Mouse (Mus musculus) limb, embryonic 10.5 days (tissue): Measurements from ENCODE around the gene Lrrn4cl. TPM values are rescaled to one million over a fixed set of nuclear protein-coding genes. Genes with fewer than 3 reads are reported as not detected.

Experiments
- DNase-seq: peaks from one replicate; pipeline ENCODE4 v3.0.0-alpha.2; 2017; ENCODE audit warnings: low spot score
- H3K27ac ChIP-seq: fragments of 300-500 bp; sonication (generic); 2 replicates; pipeline ENCODE4 v1.5.1; 2016; ENCODE audit warnings: mild to moderate bottlenecking
- H3K27me3 ChIP-seq: fragments of 300-500 bp; sonication (generic); 2 replicates; pipeline ENCODE4 v1.6.1; 2016; ENCODE audit warnings: low read depth, mild to moderate bottlenecking; ENCODE audit not compliant: poor library complexity, severe bottlenecking
- H3K36me3 ChIP-seq: fragments of 300-500 bp; sonication (generic); 2 replicates; pipeline ENCODE4 v1.6.1; 2016; ENCODE audit warnings: mild to moderate bottlenecking, moderate library complexity
- H3K4me1 ChIP-seq: fragments of 300-500 bp; sonication (generic); 2 replicates; pipeline ENCODE4 v1.6.1; 2016
- H3K4me3 ChIP-seq: fragments of 300-500 bp; sonication (generic); 2 replicates; pipeline ENCODE4 v1.5.1; 2016; ENCODE audit warnings: mild to moderate bottlenecking, moderate library complexity
- H3K9me3 ChIP-seq: fragments of 300-500 bp; sonication (generic); replicated peaks from 2 replicates; pipeline ENCODE4 v1.6.1; 2016; ENCODE audit warnings: mild to moderate bottlenecking
- WGBS: fragments of 180-500 bp; shearing (Covaris S2); methylation state at CpG from one replicate; pipeline ENCODE4 v1.1.7; 2016; 5-methylcytosine and 5-hydroxymethylcytosine counted together
- polyA plus RNA-seq: library from polyadenylated mRNA; unstranded; fragments of >200 nt; fragmentation: Nextera tagmentation; extraction: Ambion mirVana; gene quantifications from 2 replicates; pipeline ENCODE4 v1.2.1, GENCODE M21; 2016

The Lrrn4cl gene
- polyA plus RNA-seq: 0.29 and 0.39 TPM in 2 replicates

GRCm38 (mm10) chr19:8850402-8850901 is at the start of gene Lrrn4cl:
Gene Lrrn4cl, plus strand, starts transcription at chr19:8850768.
- DNase-seq: no peak
- WGBS: 28% methylated on average over 7 of the region's 7 CpGs

GRCm38 (mm10) chr19:8802130-8802821 is 48.3 kb upstream of the Lrrn4cl start, which contains the start of gene Zbtb3:
Gene Zbtb3, plus strand, starts transcription at chr19:8802555.
- under 1% methylated on average over 30 of the region's 30 CpGs for WGBS
- H3K4me3 ChIP-seq: peak within 1 kb of the TSS; percentile 65
- peak; percentile 92 for DNase-seq

More at GRCm38 (mm10) chr19:8850402-8850901, at the start of gene Lrrn4cl:
- Histone ChIP-seq H3K9me3 (no peaks in the 10 kb centered on the region), H3K4me3 (0 out of 2 replicates have a peak within 1 kb of the TSS, but pooled peaks have one; percentile 3), H3K27ac (0 out of 2 replicates have a peak within 1 kb of the TSS, but pooled peaks have one; percentile 46), H3K27me3 (no peaks in the 10 kb centered on the region), H3K36me3 (peaks cover 33% of the 10 kb centered on the region), H3K4me1 (peaks cover 15% of the 10 kb centered on the region)

GRCm38 (mm10) chr19:8803204-8803780 is 47.3 kb upstream of the Lrrn4cl start:
- Histone ChIP-seq H3K27me3 (no peaks in the 10 kb centered on the region), H3K9me3 (no peaks in the 10 kb centered on the region), H3K4me1 (peaks cover 14% of the 10 kb centered on the region), H3K27ac (peak overlapping the region; percentile 85; the same call in 1 of the 2 replicates), H3K36me3 (peaks cover 55% of the 10 kb centered on the region), H3K4me3 (peak overlapping the region; percentile 65; the same call in 1 of the 2 replicates)
- WGBS: 94% methylated on average over 9 of the region's 9 CpGs
- DNase-seq: no peak

More at GRCm38 (mm10) chr19:8802130-8802821, 48.3 kb upstream of the Lrrn4cl start, which contains the start of gene Zbtb3:
- H3K4me1 ChIP-seq: peaks cover 20% of the 10 kb centered on the region
- H3K9me3 ChIP-seq: no peaks in the 10 kb centered on the region
- H3K27ac ChIP-seq: peak within 1 kb of the TSS; percentile 85
- no peaks in the 10 kb centered on the region for H3K27me3 ChIP-seq
- peaks cover 44% of the 10 kb centered on the region for H3K36me3 ChIP-seq

- Histone ChIP-seq H3K27ac (no peak overlapping the region), H3K4me1 (peaks cover 14% of the 10 kb centered on the region), H3K36me3 (peaks cover 62% of the 10 kb centered on the region), H3K27me3 (no peaks in the 10 kb centered on the region), H3K9me3 (no peaks in the 10 kb centered on the region), H3K4me3 (no peak overlapping the region; the same call in 1 of the 2 replicates)
- 90% methylated on average over 11 of the region's 11 CpGs for WGBS
- DNase-seq: no peak
Observed at GRCm38 (mm10) chr19:8803879-8804660, 46.5 kb upstream of the Lrrn4cl start.

- H3K36me3 ChIP-seq: peaks cover 89% of the 10 kb centered on the region
- no peaks in the 10 kb centered on the region for H3K9me3 ChIP-seq
- no peak for DNase-seq
- H3K4me3 ChIP-seq: no peak overlapping the region
- no peaks in the 10 kb centered on the region for H3K27me3 ChIP-seq
- H3K27ac ChIP-seq: no peak overlapping the region
- WGBS: 96% methylated on average over 5 of the region's 5 CpGs
- H3K4me1 ChIP-seq: peaks cover 11% of the 10 kb centered on the region
Observed at GRCm38 (mm10) chr19:8806810-8807209, 43.8 kb upstream of the Lrrn4cl start.

- Histone ChIP-seq H3K36me3 (peaks cover 67% of the 10 kb centered on the region), H3K9me3 (no peaks in the 10 kb centered on the region), H3K4me1 (peaks cover 22% of the 10 kb centered on the region), H3K27me3 (no peaks in the 10 kb centered on the region), H3K27ac (no peak overlapping the region), H3K4me3 (no peak overlapping the region)
- no peak for DNase-seq
- WGBS: 92% methylated on average over 11 of the region's 11 CpGs
Observed at GRCm38 (mm10) chr19:8815812-8816211, 34.8 kb upstream of the Lrrn4cl start.

GRCm38 (mm10) chr19:8817001-8817400 is 33.6 kb upstream of the Lrrn4cl start:
- DNase-seq: no peak
- WGBS: 87% methylated on average over 3 of the region's 3 CpGs
- peaks cover 60% of the 10 kb centered on the region for H3K36me3 ChIP-seq
- no peaks in the 10 kb centered on the region for H3K27me3 ChIP-seq
- H3K4me1 ChIP-seq: peaks cover 29% of the 10 kb centered on the region
- no peak overlapping the region for H3K27ac ChIP-seq
- no peaks in the 10 kb centered on the region for H3K9me3 ChIP-seq
- H3K4me3 ChIP-seq: peak overlapping the region; percentile 72; the same call in 1 of the 2 replicates

GRCm38 (mm10) chr19:8818301-8818798 is 32.2 kb upstream of the Lrrn4cl start:
- WGBS: 31% methylated on average over 14 of the region's 14 CpGs
- Histone ChIP-seq H3K36me3 (peaks cover 59% of the 10 kb centered on the region), H3K9me3 (no peaks in the 10 kb centered on the region), H3K4me3 (peak overlapping the region; percentile 72), H3K27me3 (no peaks in the 10 kb centered on the region), H3K27ac (peak overlapping the region; percentile 96), H3K4me1 (peaks cover 40% of the 10 kb centered on the region)
- DNase-seq: no peak

- WGBS: under 1% methylated on average over 33 of the region's 33 CpGs
- Histone ChIP-seq H3K27me3 (no peaks in the 10 kb centered on the region), H3K4me3 (peak within 1 kb of the TSS; percentile 72), H3K36me3 (peaks cover 59% of the 10 kb centered on the region), H3K27ac (peak within 1 kb of the TSS; percentile 96), H3K9me3 (no peaks in the 10 kb centered on the region), H3K4me1 (peaks cover 40% of the 10 kb centered on the region)
- DNase-seq: peak; percentile 94
Observed at GRCm38 (mm10) chr19:8818801-8819595, 31.6 kb upstream of the Lrrn4cl start, which contains the start of gene Ttc9c. Gene Ttc9c, minus strand, starts transcription at chr19:8819333.

- H3K36me3 ChIP-seq: peaks cover 59% of the 10 kb centered on the region
- WGBS: under 1% methylated on average over 83 of the region's 83 CpGs
- peak; percentile 95 for DNase-seq
- no peaks in the 10 kb centered on the region for H3K27me3 ChIP-seq
- H3K4me3 ChIP-seq: peak within 1 kb of the TSS; percentile 72
- peak within 1 kb of the TSS; percentile 96 for H3K27ac ChIP-seq
- peaks cover 40% of the 10 kb centered on the region for H3K4me1 ChIP-seq
- no peaks in the 10 kb centered on the region for H3K9me3 ChIP-seq
Observed at GRCm38 (mm10) chr19:8819596-8820423, 30.8 kb upstream of the Lrrn4cl start, which contains the start of gene Hnrnpul2. Gene Hnrnpul2, plus strand, starts transcription at chr19:8820010.

GRCm38 (mm10) chr19:8820424-8820956 is 30.1 kb upstream of the Lrrn4cl start:
- Histone ChIP-seq H3K27me3 (no peaks in the 10 kb centered on the region), H3K4me1 (peaks cover 40% of the 10 kb centered on the region), H3K4me3 (peak overlapping the region; percentile 72), H3K36me3 (peaks cover 59% of the 10 kb centered on the region), H3K9me3 (no peaks in the 10 kb centered on the region), H3K27ac (peak overlapping the region; percentile 96)
- WGBS: under 1% methylated on average over 48 of the region's 48 CpGs
- no peak for DNase-seq
